Mouse (Mus musculus): ENCODE data around the gene Smyd3.

DNA sequence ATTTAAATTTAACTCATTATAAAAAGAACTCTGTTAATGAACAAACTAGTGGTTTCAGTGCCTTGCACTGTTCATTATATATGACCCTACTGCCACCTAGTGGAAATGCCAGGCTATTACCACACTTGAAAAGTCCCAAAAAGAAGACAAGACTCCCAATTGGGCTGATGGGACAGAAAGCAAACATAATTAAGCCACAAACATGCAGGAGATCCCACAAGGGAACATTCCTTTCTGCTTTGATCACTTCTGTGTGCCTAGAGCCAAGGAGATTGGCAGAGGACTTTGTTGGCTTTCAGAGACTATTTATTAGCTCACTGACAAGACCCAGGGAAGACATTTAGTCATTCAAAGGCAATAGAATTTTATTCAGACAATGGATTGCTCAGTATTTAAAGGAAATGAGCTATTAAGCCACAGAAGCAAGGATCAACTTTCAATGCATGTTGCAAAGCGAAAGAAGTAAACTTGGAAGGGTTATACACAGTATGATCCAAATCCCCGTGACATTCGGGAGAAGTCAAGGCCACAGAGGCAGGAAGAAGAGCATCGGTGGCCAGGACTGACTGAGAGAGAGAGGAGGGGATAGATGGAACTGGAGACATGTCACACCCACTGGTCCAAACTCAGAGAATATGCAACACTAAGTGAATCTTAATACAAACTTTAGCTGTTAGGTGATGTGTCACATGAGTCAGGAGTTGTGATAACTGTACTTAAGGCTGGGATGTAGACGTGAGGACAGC lies 40.5 kb downstream of the Smyd3 start:
- TF ChIP-seq CTCF (IDR thresholded peaks at IDR 0.05; ENCODE audit: borderline replicate concordance, control insufficient read depth, extremely low read depth, insufficient read depth, low read length, poor library complexity): no peak
- no peak for TF ChIP-seq POLR2A (IDR thresholded peaks at IDR 0.05; ENCODE audit: control insufficient read depth, extremely low read depth, insufficient read depth, low read length, poor library complexity)

All from thymus, adult 2 months (tissue).